Mouse (Mus musculus): ENCODE data around the gene Hagh. TPM values are rescaled to one million over a fixed set of nuclear protein-coding genes. Genes with fewer than 3 reads are reported as not detected.

Hagh gene
- polyA plus RNA-seq, 1 experiment from 2014 or later: 78.9 TPM

DNA sequence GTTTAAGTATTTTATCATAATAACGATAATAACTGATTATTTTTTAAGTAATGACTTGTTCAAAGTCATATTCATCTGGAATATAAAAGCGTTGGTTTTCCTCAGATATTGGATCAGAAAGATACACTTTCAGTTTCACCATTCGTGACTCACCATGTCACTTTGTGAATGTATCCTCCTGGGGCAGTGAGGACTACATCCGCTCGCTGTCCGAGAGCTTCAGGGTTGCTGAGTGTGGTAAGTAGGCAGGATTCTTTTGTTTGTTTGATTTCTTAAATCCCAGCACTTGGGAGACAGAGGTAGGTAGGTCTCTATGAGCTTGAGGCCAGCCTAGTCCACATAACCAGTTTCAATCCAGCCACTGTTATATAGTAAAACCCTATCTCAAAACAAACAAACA lies 21.8 kb upstream of the Hagh start:
- Histone ChIP-seq H3K4me1 (no peaks in the 10 kb centered on the region), H3K4me2 (no peak overlapping the region), H3K27me3 (replicated peaks) (no peaks in the 10 kb centered on the region; the same call in none of the 2 replicates), H3K27ac (replicated peaks) (no peak overlapping the region), H3K4me3 (replicated peaks) (no peak overlapping the region), H3K9me3 (replicated peaks) (no peaks in the 10 kb centered on the region), H3K36me3 (no peaks in the 10 kb centered on the region), H3K9ac (replicated peaks) (no peak overlapping the region)
- WGBS: 52% methylated on average over 6 of the region's 6 CpGs
- ATAC-seq (ENCODE audit: low FRiP score): no peak

DNA sequence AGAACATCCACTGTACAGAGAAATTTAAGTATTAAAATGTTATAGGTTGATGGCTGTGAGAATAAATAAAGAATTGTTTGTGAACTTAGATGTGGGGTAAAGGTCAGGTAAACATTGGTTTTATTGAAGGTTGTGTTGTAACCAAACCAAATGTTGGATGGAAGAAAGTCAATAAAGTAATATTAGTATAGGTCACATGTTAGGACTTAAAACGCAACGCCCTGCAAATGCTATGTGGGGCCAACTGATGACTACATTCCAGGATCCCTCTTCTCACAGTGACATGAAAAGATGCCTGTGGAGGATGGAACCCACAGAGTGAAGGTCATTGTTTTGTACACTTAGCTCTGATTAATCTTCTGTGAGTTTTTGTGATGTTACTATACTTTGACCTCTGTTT lies 20.5 kb upstream of the Hagh start:
- Histone ChIP-seq H3K27ac (replicated peaks) (no peak overlapping the region), H3K36me3 (no peaks in the 10 kb centered on the region), H3K9me3 (replicated peaks) (no peaks in the 10 kb centered on the region), H3K4me1 (no peaks in the 10 kb centered on the region), H3K27me3 (replicated peaks) (peaks cover 7% of the 10 kb centered on the region), H3K4me3 (replicated peaks) (no peak overlapping the region), H3K9ac (replicated peaks) (no peak overlapping the region), H3K4me2 (no peak overlapping the region)
- 78% methylated on average over 2 of the region's 2 CpGs for WGBS
- no peak for ATAC-seq (ENCODE audit: low FRiP score)

DNA sequence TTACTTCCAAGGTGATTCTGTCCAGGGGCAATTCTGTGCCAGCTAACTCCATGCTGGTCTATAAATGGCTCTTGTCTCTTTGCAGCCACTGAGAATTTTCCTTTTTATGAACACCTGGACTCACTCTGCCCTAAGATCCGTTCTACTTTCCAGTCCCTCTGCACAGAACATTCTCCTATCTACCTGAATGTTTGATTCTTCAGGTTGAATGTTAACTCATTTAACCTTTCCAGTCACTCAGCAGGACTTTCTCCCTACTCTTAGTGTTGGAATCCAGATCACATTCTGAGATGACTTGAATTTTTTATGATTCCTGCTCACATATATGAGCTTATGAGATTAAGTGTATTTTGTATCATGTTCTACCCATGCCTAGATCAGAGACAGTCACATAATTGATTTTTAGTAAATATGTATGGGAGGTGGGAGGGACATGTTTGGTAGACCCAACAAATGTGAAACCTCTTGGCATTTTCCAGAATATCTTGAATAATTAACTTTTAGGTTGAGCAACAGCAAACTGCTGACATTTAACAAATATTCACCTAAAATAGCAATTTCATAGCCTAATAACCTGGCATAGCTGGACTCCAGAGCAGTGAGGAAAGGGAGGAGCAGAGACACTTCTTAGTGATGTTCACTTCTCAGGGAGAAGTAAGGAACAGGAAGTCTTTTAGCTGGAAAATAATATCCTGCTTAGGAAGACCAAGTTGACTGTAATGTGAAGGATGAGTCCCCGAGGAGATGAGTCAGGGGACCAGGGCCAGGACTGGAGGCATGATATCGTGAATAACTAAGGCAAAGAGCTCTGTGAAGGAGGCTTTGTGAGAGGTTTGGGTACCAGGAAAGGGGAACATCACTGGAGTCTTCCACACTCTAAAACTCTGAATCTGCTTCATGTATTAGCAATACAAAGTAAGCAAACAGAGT lies 18.3 kb upstream of the Hagh start:
- Histone ChIP-seq H3K4me1 (no peaks in the 10 kb centered on the region), H3K36me3 (no peaks in the 10 kb centered on the region), H3K9ac (replicated peaks) (no peak overlapping the region), H3K27me3 (replicated peaks) (peaks cover 15% of the 10 kb centered on the region), H3K27ac (replicated peaks) (no peak overlapping the region), H3K4me2 (no peak overlapping the region), H3K4me3 (replicated peaks) (no peak overlapping the region), H3K9me3 (replicated peaks) (no peaks in the 10 kb centered on the region)
- WGBS: 60% methylated on average over 3 of the region's 3 CpGs
- ATAC-seq (ENCODE audit: low FRiP score): no peak

DNA sequence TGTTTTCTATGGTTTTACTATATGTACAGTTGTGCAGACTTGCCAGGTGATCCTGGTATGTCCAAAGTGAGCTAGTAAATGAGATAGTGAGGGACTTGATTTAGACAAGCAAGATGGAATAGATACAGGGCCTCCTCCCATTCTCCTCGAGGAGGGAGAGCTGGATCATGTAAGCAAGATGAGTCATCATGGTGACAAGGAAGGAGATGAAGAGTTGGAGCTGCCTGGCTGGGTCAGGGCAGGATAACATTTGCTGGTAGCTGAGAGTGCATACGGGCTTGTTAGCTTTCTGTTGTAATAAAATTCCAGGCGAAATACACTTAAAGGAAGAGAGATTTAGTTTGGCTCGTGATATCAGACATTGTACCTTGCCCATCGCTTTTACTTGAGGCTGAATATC lies 398 bp downstream of the Hagh start:
- Histone ChIP-seq H3K36me3 (no peaks in the 10 kb centered on the region), H3K27ac (replicated peaks) (no peak overlapping the region), H3K9me3 (replicated peaks) (no peaks in the 10 kb centered on the region), H3K4me1 (no peaks in the 10 kb centered on the region), H3K27me3 (replicated peaks) (peaks cover 36% of the 10 kb centered on the region), H3K4me3 (replicated peaks) (no peak overlapping the region), H3K9ac (replicated peaks) (no peak overlapping the region), H3K4me2 (no peak overlapping the region)
- no peak for ATAC-seq (ENCODE audit: low FRiP score)
- WGBS: 69% methylated on average over 5 of the region's 5 CpGs

DNA sequence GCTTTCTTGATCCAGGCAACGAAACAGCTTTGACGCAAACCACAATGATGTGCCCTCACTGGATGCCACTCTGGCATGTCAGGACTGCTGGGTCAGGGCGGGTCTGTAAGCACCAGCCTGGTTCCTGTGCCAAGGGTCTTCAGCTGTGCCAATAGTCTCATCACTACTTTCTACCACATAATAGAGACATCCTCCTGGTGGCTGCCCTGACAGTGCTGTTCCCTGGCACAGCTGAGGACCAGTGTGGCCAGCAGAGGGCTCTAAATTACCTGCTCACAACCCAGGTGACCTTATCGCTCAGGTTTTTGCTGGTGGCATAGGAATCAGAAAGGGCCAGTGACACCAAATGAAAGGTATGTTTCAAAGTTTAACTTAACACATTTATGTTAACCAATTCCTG lies 1.2 kb downstream of the Hagh start:
- H3K4me2 ChIP-seq: no peak overlapping the region
- H3K9ac ChIP-seq (replicated peaks): no peak overlapping the region
- H3K9me3 ChIP-seq (replicated peaks): no peaks in the 10 kb centered on the region
- WGBS: 54% methylated on average over 4 of the region's 4 CpGs
- H3K4me1 ChIP-seq: no peaks in the 10 kb centered on the region
- no peak for ATAC-seq (ENCODE audit: low FRiP score)
- H3K27me3 ChIP-seq (replicated peaks): peaks cover 33% of the 10 kb centered on the region
- no peaks in the 10 kb centered on the region for H3K36me3 ChIP-seq
- H3K27ac ChIP-seq (replicated peaks): no peak overlapping the region
- no peak overlapping the region for H3K4me3 ChIP-seq (replicated peaks)

DNA sequence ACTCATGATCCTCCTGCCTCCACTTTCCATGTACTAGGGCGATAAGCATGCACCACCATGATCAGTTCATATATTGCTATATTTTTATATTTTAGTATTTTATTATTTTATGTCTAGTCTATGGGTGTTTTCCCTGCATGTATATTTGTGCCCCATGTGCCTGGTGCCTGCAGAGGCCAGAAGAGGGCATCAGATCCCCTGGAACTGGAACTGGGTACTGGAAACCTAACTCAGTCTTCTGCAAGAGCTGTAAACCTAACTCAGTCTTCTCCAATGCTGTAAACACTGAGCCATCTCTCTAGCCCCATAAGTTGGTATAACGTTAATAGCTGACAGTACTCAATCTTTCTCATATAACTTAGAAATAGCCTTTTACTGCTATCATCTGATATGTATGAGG lies 2.7 kb downstream of the Hagh start:
- no peaks in the 10 kb centered on the region for H3K4me1 ChIP-seq
- 64% methylated on average over 2 of the region's 2 CpGs for WGBS
- no peak overlapping the region for H3K27ac ChIP-seq (replicated peaks)
- H3K4me2 ChIP-seq: no peak overlapping the region
- H3K9ac ChIP-seq (replicated peaks): no peak overlapping the region
- no peaks in the 10 kb centered on the region for H3K9me3 ChIP-seq (replicated peaks)
- no peak for ATAC-seq (ENCODE audit: low FRiP score)
- no peaks in the 10 kb centered on the region for H3K36me3 ChIP-seq
- no peak overlapping the region for H3K4me3 ChIP-seq (replicated peaks)
- H3K27me3 ChIP-seq (replicated peaks): peaks cover 27% of the 10 kb centered on the region

DNA sequence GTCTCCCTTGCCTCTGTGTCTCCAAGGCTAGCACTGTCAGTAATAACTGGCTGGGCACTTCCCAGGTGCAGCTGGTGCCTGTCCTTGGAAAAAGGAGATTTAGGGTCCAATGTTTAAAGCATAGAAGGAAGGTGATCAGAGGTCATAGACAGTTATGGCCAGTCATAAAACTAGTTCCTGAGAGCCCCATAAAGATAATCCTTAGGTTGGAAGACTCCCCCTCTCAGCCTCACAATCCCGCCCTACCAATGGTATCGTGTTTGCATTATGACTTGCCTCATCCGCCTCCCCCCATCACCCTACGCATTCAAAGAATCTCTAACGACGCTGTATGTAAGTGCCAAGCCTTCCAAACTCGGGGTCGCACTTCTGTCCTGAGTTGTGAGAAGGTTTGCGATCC lies 4.6 kb downstream of the Hagh start:
- H3K4me2 ChIP-seq: no peak overlapping the region
- H3K27ac ChIP-seq (replicated peaks): no peak overlapping the region
- no peak for ATAC-seq (ENCODE audit: low FRiP score)
- H3K36me3 ChIP-seq: no peaks in the 10 kb centered on the region
- peaks cover 27% of the 10 kb centered on the region for H3K27me3 ChIP-seq (replicated peaks)
- no peak overlapping the region for H3K9ac ChIP-seq (replicated peaks)
- no peaks in the 10 kb centered on the region for H3K9me3 ChIP-seq (replicated peaks)
- H3K4me3 ChIP-seq (replicated peaks): no peak overlapping the region
- H3K4me1 ChIP-seq: peaks cover 10% of the 10 kb centered on the region
- 40% methylated on average over 9 of the region's 9 CpGs for WGBS

DNA sequence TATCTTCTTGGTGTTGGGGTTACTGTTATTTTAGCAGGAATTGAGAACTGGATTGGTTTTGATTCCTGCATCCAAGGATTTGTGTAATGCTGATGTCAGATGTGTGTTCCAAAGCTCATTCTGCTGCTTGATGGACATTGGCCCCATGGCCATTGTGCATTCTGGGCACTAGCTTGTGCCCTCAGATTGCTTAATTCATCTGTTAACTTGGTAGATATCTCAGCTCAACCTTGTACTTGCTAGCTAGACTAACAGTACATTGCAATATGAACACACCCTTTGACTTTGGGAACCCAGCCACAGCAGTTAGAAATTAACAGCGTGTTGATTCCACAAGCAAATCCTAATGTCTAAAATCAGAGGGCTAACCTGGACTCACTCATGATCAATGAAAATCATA lies 7.4 kb downstream of the Hagh start:
- H3K9ac ChIP-seq (replicated peaks): no peak overlapping the region
- peaks cover 23% of the 10 kb centered on the region for H3K4me1 ChIP-seq
- H3K36me3 ChIP-seq: no peaks in the 10 kb centered on the region
- no peaks in the 10 kb centered on the region for H3K9me3 ChIP-seq (replicated peaks)
- ATAC-seq (ENCODE audit: low FRiP score): no peak
- peaks cover 11% of the 10 kb centered on the region for H3K27me3 ChIP-seq (replicated peaks)
- H3K4me3 ChIP-seq (replicated peaks): no peak overlapping the region
- no peak overlapping the region for H3K4me2 ChIP-seq
- no peak overlapping the region for H3K27ac ChIP-seq (replicated peaks)
- WGBS: 100% methylated on average over 1 of the region's 1 CpGs

DNA sequence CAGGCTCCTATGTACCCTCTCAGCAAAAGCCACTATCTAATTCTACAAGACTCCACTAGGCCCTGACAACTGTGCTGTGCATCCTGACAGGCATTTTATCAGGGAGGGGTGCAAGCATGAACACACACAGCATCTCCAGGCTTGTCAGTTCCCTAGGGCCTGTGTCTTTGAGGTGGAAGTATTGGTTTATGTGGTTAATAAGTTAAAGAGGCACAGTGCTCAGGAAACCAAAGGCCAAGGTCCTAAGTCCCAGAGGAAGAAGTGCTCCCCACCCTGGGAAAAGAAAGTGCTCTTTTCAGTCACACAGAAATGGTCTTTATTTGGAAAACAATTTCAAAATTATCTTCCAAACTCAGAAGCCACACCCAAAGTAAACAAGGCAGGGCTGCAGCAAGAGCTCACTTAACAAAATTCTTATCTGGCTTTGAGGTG lies 8.7 kb downstream of the Hagh start:
- no peak for ATAC-seq (ENCODE audit: low FRiP score)
- Histone ChIP-seq H3K4me1 (peaks cover 23% of the 10 kb centered on the region), H3K9me3 (replicated peaks) (no peaks in the 10 kb centered on the region), H3K36me3 (peaks cover 5% of the 10 kb centered on the region), H3K27me3 (replicated peaks) (peaks cover 5% of the 10 kb centered on the region; the same call in 1 of the 2 replicates), H3K27ac (replicated peaks) (no peak overlapping the region), H3K4me2 (peak overlapping the region; percentile 93), H3K9ac (replicated peaks) (no peak overlapping the region), H3K4me3 (replicated peaks) (peak overlapping the region; percentile 12; the same call in 1 of the 2 replicates)

DNA sequence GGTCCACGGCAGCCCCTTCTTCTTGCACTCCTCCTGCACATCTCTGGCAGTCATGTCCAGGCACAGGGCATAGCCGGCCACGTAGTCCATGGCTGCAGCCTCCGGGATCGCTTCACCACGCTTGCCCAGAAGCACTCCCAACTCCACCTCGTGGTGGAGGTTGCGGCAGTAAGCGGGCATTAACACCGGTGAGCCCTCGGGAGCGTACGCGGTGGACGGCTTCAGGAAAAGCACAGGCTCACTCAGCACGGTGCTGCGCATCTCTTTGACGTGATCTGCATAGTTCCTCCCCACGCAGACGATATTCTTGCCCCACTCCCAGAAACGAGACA lies 9.8 kb downstream of the Hagh start:
- peak overlapping the region; percentile 77 for H3K9ac ChIP-seq (replicated peaks)
- peaks cover 23% of the 10 kb centered on the region for H3K4me1 ChIP-seq
- H3K27ac ChIP-seq (replicated peaks): peak overlapping the region; percentile 98
- H3K4me2 ChIP-seq: peak overlapping the region; percentile 93
- H3K36me3 ChIP-seq: peaks cover 9% of the 10 kb centered on the region
- H3K27me3 ChIP-seq (replicated peaks): no peaks in the 10 kb centered on the region; the same call in 1 of the 2 replicates
- H3K4me3 ChIP-seq (replicated peaks): peak overlapping the region; percentile 98
- 0% methylated on average over 21 of the region's 21 CpGs for WGBS
- peak; percentile 79 for ATAC-seq (ENCODE audit: low FRiP score)
- H3K9me3 ChIP-seq (replicated peaks): no peaks in the 10 kb centered on the region

DNA sequence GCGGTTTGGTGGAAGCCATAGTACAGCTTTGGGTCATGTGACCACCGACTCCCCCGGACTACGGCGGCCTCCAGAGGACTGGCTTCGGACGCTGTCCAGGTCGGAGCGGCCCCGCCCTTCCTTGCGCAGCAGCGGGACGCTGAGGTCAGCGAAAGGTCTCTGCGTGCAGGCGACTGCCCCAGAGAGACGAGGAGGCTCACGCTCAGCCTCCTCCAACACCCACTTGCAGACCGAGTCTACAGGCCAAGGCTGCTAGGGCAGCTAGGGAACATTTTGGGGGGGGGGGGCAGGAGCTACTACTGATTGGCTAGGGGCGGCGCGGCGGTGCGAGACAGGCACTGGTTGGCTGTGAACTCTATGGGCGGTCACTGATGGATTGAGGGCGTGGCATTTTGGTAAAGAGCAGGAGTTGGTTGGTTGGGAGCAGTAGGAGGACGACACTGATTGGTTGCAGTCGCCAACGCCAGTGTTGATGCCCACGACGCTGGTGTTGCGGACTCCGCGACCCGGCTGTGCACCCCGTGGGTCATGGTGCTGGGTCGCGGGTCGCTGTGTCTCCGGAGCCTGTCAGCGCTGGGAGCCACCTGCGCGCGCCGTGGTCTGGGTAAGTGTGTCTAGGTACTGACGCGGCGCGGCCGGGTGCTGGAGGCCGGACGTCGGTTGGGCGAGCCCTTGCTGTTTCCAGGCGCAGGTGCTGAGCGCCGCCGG lies 10.3 kb downstream of the Hagh start, which contains the start of gene Fahd1:
Gene Fahd1, minus strand, starts transcription at position 300 of the 708 bp plus-strand sequence.
- 1% methylated on average over 58 of the region's 58 CpGs for WGBS
- Histone ChIP-seq H3K27ac (replicated peaks) (peak within 1 kb of the TSS; percentile 98), H3K4me1 (peaks cover 23% of the 10 kb centered on the region), H3K27me3 (replicated peaks) (no peaks in the 10 kb centered on the region; the same call in 1 of the 2 replicates), H3K9ac (replicated peaks) (peak within 1 kb of the TSS; percentile 77), H3K4me3 (replicated peaks) (peak within 1 kb of the TSS; percentile 98), H3K36me3 (peaks cover 12% of the 10 kb centered on the region), H3K9me3 (replicated peaks) (no peaks in the 10 kb centered on the region), H3K4me2 (peak within 1 kb of the TSS; percentile 93)
- peak; percentile 100 for ATAC-seq (ENCODE audit: low FRiP score)

DNA sequence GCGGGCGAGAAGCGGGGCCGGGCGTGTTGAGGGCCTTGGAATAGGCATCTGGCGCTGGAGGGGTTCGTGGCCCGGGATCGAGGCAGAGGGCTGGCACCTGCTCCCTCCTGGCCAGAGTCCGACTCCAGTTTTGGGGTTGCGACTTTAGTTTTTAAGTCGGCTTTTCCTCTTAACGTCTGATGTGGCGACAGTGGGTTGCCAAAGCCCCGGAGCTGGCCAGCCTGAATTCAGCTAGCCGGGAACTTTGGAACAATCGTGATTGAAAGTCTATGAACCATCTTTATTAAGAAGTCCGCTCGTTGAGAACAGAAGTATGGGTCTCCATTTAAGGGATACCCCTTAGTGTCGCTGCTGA lies 10.8 kb downstream of the Hagh start:
- peaks cover 23% of the 10 kb centered on the region for H3K4me1 ChIP-seq
- H3K27ac ChIP-seq (replicated peaks): peak overlapping the region; percentile 98
- peak overlapping the region; percentile 70 for H3K9ac ChIP-seq (replicated peaks)
- H3K9me3 ChIP-seq (replicated peaks): no peaks in the 10 kb centered on the region
- peaks cover 15% of the 10 kb centered on the region for H3K36me3 ChIP-seq
- H3K27me3 ChIP-seq (replicated peaks): no peaks in the 10 kb centered on the region; the same call in 1 of the 2 replicates
- WGBS: 2% methylated on average over 20 of the region's 20 CpGs
- ATAC-seq (ENCODE audit: low FRiP score): no peak
- peak overlapping the region; percentile 98 for H3K4me3 ChIP-seq (replicated peaks)
- H3K4me2 ChIP-seq: peak overlapping the region; percentile 93

Measured in neural tube, embryonic 15.5 days (tissue).